Mouse (Mus musculus): Measurements from ENCODE around the gene Muc3a.

- TF ChIP-seq POLR2A (IDR thresholded peaks at IDR 0.05; ENCODE audit: borderline replicate concordance, control insufficient read depth, low read depth, low read length) (no peak), CTCF (IDR thresholded peaks at IDR 0.05; ENCODE audit: control insufficient read depth, insufficient read depth, low read length) (peak; percentile 98)
Observed at GRCm38 (mm10) chr5:137159461-137159860, 52.7 kb downstream of the Muc3a start.
